Mouse (Mus musculus) gastrocnemius, adult 8-10 months (tissue): ENCODE results near the gene Cacna1b. TPM values are rescaled to one million over a fixed set of nuclear protein-coding genes. Genes with fewer than 3 reads are reported as not detected.

Experiments
- DNase-seq, 2 experiments: peaks; one replicate each; pipeline ENCODE4 v3.0.0; 2022; ENCODE audit warnings: low spot score in 2 of 2
- total RNA-seq, 4 experiments: library from RNA; stranded (reverse); gene quantifications; 2 replicates each; pipeline ENCODE4 v1.2.4; 2022

Gene Cacna1b
- total RNA-seq, 4 experiments from 2014 or later: not detected

DNA sequence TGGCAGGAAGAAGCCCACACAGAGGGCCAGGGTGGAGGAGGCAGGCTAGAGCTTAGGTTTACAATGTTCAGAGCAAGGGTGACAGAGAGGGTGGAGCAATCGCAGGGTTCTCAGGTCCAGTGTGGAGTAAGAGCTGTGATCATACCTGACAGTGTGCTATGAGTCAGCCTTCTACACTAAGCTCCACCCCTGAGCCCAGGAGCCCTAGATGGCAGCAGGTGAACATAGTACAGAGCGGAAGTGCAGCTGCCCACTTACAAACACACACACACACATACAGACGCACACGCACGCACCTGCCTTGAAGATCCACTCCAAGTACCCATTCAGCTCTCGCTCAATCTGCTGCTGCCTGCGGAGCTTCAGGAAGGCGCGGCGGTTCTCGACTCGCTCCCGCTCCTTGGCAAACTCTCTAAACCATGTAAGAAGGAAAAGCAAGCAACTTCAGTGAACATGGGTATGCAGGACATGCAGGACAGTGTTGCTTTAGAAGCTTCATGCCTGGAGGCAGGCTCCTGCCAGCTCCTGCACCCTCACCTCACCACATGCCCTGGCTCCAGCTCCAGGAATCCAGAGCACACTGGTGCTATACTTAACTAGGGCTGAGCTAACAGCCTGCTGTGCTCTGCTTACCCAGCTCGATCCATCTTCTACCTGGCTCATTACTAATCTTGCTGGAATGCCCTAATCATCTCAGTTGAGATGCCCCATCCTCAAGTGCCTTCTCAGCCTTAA is 43.1 kb downstream of the Cacna1b start:
- no peak for DNase-seq

DNA sequence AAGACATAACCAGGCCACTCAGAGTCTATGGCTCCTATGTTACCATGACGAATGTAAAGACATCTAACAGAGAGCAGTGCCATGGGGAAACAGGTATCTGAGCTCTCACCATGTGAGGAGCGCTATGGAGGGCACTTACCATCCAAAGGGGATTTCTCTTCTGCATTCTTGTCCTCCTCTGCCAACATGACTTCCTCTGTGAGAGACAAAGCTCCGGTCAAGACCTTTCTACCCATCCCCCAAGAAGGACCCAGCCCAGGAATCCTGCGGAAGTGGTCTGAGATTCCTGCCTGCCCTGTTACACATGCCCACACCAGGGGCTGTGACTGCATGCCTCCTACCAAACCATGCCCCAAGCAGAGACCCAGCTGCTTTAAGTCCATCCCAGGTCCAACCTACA is 44.0 kb downstream of the Cacna1b start:
- DNase-seq: no peak

DNA sequence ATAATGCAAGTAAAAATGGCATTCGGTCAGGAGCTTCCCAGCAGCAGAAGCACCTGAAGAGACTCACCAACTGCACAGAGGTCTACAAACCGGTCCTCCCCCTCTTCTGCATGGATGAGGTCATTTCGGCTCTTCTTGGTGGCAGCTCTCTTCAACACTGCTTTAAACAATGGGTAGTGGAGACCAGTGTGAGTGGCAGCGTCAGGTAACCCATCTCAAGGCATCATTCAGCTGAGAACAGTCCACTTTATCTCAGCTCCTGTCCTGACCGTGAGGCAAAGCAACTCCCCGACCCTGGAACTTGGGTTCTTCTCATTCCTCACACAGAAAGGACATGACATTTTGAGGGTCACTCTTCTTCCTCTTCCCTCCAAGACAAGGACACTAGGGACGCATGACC is 45.0 kb downstream of the Cacna1b start:
- no peak for DNase-seq

DNA sequence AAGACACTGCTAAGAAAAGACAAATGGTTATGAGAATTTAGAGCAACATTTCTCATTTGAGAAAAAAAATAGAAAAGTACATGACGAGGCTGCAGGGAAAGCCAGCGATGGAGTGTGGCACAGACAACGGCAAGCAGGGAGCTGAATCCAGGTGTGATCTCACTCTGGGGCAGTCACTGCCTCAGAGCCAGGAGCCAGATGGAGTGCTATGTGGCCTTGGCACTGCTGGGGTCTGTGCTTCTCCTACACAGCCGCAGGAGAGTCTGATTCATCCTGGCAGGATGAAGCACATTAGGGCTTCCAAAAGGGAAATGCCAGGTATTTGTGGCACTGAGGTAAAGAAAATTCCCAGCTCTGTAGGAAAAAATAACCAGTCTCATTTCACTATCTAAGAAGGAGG is 45.5 kb downstream of the Cacna1b start:
- no peak for DNase-seq

DNA sequence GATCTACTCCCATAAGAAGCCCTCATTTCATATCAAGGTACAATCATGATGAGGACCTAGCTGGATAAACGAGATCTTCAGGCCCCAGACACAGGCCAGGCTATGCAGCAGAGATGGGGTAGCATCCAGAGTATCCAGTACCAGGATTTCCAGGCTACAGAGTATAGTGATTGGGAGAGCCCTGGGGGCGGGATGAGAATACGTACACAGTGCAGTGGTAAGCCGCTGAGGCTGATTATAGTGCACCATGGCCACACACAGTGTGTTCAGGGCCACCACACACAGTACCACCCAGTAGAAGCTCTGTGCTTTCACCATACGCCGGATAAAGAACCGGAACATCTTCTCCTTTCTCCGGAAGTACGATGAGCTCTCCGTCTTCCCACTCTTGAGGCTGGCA is 57.0 kb downstream of the Cacna1b start:
- DNase-seq: no peak

DNA sequence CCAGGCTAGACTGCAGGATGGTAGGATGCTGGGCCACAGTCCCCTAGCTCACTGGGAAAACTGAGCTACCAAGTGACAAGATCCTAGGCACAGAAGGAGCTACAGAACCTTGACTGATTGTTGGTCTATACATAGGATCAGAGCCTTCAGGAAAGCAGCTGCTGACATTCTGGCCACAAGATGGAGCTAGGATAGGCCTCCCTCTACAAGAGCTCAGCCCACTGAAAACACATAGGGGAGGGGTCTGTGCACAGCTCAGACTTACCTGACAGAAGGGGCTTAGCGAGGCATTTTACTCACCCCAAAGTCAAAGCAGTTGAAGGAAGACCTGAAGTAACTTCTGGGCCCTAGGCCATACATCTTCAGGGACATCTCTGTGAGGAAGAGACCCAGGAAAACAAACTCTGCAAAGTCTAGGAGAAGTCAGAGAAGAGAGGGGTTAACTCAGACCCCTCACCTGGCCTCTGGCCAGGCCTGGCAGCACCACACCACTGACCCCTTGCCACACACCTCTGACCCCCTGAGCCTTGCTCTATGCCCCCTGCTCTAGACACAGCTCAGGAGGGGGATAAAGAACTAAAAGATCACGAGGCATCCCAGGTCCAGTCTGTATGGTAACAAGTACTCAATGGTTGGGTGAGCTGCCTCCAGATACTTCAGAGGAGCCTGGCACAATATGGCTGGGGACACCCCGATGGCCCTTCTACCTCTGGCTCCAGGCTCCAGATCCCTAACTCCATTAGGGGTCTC is 60.6 kb downstream of the Cacna1b start:
- no peak for DNase-seq

DNA sequence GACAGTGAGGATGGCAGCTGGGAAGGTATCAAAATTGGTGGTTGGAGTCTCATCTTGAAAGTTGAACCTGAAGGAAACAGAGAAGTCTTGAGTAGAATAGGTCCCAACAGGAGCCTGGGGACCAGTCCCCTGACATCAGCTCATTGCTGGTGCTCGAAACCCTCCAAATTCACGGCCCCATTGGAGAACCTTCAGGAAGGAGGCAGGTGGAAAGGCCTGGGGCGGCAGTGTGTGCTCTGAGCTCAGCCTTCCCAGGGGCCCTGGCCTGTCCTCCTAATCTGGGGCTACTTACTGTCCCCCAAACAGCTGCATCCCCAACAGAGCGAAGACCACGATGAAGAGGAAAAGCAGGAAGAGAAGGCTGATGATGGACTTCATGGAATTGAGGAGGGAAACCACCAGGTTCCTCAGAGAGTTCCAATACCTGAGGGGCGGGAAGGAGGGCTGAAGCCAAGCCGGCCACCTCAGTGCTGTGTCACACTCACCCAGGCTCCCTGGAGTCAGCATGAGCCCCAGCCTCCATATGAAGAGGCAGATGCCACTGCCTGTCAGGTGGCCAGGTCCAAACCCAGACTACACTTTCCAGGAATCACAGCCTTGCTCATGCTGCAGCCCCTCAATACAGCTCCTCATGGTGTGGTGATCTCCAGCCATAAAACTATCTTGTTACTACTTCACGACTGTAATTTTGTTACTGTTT is 65.5 kb downstream of the Cacna1b start:
- DNase-seq: no peak

DNA sequence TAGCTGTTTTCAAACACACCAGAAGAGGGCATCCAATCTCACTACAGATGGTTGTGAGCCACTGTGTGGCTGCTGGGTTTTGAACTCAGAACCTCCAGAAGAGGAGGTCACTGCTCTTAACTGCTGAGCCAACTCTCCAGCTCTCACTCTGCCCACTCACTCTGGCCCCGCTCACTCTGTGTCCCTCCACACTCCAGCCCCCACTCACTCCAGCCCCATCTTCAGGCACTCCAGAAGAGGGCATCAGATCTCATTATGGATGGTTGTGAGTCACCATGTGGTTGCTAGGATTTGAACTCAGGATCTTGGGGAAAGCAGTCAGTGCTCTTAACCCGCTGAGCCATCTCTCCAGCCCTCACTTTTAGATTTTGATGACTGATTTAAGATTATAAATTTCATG is 70.6 kb downstream of the Cacna1b start:
- no peak for DNase-seq

DNA sequence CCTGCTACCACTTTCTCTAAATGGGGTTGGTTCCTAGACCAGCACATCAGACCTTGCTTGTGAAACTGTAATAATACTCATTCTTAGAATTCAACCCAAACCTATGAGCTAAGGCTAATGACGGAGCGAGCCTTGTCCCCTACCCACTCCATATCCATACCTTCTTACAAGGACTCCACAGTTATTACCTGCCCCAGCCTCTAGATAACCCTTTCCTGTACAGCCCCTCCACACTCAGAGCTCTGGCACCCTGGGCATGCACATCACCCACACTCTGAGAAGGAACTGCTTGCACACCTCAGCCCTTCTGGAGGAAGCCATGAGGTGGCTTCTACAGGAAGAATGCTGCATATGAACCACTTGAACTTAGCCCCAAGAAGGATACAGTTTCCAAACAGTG is 72.6 kb downstream of the Cacna1b start:
- no peak for DNase-seq

DNA sequence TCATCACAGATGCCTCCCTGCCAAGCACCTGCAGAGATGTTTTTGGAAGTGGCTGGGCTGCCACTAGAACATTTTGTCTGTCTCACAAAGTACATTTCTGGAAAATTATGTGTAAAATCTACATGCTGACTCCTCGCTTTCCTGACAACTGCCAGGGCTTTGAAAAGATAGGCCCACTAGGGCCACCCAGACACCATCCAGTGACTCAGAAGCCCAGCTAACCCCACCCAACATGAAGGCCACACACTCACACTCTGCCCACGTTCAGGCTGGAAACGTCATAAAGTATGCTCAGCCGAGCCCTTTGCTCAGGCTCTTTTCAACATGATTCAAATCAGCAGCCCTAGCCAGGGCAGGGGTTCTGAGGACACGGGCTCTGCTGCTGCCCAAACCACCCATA is 77.6 kb downstream of the Cacna1b start:
- DNase-seq: no peak

DNA sequence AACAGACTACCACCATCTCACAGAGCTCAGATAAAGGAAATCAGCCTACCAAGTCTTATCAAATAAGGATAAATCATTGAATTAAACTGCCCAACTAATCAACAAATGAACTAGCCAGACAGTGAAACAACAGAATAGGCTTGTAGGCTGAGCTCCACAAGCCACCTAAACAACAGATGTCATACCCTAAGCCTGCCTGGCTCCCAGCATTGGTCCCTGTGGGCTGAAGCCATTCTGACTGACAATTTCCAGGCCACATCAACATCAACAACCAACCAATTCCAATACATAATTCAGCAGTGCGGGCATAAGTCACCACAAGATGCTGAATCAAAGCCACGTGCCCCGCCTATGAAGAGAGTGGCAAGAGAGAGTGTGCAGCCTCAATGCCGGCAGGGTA is 78.2 kb downstream of the Cacna1b start:
- no peak for DNase-seq

DNA sequence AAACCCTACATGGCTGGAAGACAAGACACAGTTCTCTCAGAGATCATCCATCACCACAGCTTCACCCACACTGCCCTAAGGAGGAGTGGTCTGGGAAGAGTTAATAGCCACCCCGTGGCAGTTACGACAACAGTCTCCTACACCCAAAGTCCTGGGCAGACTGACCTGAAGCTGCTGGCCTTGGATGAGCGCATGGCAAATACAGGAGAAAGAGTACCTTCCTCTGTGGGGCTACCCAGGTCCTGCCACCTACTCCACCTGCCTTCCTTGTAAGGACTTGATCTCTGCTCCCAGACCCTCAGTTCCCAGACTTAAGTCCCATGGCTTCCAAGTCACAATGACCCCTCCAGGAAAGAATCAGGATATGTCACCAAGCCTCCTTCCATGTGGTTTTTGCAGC is 79.7 kb downstream of the Cacna1b start:
- DNase-seq: no peak

DNA sequence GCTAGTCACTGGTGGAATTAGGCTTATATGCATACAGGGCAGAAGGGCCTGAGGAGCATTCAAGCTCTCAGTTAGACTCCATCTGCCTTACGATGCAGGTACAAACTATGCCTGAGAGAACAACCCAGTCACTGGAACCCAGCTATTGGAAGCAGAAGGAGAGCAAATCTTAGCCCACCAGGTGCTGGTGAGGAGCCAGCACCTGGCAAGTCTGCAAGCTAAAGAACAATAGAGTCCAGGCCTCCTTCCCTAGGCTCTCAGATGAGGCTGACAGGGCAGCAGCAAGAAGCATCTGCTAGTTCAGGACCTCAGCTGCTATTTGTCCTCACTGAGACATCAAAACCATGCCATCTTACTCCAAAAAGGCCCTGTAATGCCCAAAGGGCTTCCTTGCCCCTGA is 82.2 kb downstream of the Cacna1b start:
- DNase-seq: no peak

DNA sequence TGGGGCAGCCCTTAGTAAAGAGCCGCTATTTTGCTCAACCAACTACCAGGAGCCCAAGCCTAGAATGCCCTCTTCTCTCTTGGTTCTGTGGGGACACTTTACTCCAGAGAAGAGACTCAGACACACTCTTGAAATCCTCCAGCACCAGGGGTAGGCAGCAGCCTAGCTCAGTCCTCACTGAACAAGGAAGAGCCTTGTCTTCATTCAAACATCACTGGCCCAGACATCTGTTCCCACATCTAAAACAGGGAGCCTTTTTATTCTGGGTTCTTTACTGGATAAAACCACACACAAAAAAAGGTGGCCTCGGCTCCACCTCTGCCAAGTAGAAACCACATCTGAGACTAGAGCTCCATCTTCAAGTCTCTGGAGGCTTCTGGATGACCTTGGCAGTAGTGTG is 82.8 kb downstream of the Cacna1b start:
- DNase-seq: no peak

DNA sequence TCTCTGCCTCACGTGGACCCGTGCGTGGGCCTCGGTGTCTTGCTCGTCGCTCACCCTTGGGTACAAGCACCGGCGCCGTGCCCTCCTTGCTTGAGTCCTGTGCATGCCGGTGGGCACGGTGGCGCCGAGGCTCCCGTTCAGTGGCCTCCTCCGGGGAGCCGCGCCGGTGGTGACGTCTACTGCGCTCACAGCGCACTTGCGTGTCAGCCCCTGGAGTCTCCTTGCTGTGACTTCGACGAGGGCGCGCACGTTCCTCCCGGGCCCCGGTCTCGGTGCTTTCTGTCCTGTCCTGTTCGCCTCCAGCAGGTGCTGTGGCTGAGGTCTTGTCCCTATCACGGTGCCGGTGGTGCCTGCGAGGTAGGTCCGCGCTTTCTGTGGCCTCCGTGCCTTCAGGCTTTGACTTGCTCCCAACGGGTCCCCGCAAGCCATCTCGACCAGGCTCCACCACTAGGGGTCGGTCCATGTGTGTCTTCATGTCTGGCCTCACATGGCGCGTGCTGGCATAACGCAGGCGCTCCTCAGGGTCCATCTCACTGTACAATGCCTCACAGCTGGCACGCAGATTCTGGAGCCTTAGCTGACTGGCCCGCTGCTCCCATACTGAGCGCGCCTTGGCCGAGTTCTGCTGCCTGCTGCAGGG is 83.8 kb downstream of the Cacna1b start:
- no peak for DNase-seq

DNA sequence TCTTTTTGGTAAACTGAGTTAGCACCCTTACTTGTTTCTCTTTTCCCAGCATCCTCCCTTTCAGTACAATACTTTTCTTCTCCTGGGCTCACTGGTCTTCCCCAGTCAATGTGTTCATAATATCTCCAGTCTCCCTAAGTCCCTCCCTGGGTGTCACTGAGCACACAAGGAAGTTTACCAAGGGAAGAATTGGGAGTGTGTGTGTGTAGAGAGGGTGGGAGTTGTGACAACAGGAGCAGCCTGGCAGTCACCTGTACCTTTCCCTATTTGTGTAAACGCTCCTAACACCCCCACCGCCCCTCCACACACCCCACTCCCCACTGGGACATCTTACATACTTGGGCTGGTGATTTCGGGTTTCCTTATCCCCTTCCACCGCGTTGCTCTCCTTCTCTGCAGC is 84.4 kb downstream of the Cacna1b start:
- DNase-seq: no peak

DNA sequence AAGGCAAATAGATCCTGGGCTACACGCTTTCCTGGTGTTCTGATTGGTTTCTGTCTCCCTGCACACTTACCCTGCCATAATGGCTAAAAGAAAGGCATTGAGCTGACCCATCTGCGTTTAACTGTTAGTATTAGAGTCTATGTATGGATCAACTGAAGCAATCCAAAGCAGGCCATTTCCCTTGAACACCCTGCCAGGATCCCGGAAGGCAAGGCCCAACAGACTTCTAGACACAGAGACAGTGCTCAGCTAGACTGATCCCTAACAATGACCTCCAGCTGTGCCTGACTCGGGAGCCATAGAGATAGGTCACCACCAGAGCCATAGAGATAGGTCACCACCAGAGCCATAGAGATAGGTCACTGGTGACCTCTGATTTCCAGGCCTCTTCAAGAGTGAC is 84.8 kb downstream of the Cacna1b start:
- no peak for DNase-seq

DNA sequence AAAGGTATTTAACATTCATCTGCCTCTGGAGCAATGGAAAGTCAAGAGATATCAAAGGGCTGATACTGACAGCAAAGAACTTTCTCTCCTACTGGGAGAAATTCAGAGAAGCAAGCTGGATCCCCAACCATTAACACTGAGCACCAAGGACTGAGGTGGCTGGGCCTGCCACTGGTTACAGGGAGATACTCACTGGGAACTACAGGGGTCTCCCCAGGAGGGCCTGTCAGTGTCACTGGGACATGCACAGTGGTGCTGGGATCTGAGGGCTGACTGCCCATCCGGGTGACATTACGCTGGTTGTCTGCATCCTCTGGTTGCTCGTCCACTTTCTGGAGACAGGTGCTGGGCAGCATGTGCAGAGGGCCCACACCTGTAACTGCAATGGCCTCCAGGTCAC is 85.3 kb downstream of the Cacna1b start:
- no peak for DNase-seq

DNA sequence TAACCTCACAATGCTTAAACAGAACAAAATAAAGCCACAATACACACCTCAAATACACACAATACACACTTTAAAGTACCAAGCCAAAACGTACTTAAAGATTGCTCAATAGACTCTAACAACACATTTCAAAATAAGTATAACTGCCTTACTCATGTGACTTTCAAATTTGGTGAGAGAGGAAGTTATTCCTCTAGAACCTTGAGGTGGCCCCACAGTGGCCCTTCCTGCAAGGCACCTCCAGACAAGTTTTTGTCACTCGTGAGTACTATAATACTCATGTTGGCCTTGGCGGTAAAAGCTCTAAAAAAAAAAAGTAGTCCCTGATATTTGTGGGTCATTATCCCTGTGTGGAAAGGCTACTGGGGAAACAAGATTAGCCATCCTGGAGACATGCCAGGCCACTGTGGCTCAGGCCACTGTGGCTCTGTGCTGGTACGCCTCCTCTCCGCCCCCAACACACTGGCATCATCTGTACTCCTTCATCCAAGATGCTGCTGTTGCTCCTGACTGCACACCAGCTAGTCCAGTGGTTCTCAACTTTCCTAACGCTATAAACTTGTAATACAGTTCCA is 88.4 kb downstream of the Cacna1b start:
- DNase-seq: no peak

DNA sequence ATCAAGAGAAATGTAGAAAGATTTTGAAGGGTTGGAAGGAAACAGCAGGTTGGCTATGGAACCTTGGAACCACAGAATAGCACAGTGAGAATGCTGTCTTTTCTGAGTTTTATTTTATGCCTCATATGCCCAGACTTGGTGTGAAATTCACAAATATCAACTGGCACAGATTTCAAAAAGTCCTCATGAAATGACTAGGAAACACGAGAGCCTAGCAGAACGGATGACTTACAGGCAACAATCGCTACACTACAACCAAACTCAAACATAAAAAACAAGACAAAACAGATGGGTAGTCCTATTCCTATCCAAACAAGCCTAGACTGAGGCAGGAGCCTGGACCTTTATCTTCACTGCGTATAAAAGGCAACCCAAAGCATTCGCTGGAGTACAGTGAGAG is 94.4 kb downstream of the Cacna1b start:
- DNase-seq: no peak

DNA sequence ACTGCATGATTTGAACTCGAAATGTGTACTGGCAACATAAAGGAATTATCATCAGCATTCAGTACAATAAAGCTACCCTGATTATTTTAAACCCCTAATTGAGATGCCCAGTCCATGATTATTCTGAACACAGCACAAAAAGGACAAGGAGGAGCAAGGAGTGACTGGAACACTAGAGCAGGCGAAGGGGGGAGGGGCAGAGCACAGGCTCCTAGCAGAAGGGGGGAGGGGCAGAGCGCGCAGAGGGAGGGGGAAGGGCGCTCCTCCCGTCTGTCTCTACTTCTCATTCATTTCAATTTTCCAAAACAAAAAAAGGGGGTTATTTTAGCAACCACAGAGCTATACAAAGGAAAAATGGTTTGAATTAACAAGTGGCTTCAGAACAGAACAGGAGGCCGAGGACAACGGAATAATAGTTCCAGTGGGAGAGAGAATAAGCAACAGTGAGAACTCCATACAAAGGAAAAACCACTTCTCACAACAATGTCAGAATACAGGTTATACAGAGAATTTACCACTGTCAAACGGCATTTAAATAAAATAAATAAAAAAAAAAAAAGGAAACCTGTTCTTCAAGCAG is 98.2 kb downstream of the Cacna1b start:
- no peak for DNase-seq
